Mouse (Mus musculus): ENCODE results near the gene Kcnk10.
A peak's percentile ranks its signal among the peaks of the same experiment; 100 is the strongest.

Gene Kcnk10

DNA sequence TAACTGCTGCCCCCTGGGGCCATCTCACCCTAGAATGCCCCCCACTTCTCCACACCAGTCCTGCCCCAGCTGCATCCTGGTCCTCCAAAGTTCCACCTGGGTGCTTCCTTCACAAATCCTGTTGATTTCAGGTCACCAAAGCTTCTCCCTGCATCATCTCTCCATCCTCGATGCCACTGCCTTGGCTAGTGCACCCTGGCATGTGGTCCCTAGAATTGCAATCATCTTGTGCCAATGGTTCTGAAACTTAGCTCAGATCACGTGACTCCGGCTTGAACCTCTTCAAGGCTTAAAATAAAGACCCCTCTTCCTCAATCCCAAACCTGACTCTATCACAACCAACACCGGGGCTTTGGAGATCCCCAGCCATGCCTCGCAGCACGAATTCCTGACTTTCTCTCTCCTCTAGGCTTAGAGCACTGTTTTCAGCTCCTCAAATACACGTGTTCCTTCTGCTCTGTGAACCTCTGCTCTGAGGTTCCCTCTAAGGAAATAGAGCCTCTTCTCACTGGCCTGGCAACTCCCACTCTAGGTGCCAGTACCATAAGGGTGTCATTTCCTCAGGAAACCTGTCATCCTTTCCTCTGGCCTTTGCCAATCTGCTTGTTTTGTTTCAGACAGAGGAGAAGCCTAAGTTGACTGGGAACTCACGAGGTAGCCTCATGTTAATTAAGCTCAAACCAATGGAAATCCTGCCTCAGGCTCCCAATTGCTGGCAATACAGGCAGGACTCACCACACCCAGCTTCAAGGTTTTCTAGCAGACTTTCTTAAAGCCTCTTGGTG lies 6.0 kb downstream of the Kcnk10 start:
- no peak for DNase-seq (ENCODE audit: low spot score in 2 of 2)

DNA sequence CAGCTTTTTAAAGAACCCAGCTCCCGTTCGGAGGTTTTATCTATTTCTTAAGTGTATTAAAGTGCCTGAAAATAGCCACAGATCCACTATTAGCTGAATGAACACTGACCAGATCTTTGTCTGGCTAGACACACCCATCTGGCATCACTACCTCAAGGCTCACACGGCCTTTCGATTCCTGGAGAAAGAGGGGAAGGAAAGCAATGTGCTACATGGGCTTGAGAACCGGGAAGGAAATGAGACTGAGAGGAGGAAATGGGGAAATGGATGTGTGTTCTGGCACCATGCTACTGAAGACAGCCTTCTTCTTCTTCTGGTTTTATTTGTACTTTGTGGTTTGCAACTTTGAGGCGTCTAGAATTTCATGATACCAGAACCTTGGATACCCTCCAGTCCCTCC lies 8.7 kb downstream of the Kcnk10 start:
- DNase-seq (ENCODE audit: low spot score in 2 of 2) = no peak

DNA sequence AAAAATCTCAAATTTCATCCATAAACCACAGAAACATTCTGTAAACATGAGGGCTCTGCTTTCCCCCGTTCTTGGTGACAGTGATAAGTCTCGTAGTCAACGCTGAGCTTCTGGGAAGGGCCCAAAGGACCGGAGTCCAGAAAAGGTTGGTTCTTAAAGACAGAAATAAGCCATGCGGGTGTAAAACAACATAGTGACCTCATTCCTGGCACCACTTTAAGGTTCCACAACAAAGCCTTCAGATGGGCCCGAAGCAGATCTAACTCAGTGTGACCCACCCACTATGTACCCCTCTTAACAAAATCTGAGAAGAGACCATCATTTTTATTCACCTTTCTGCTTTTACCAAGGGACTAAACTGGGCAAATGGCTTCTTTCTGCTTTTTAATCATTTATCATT lies 10.2 kb downstream of the Kcnk10 start:
- DNase-seq (ENCODE audit: low spot score in 2 of 2) = no peak

DNA sequence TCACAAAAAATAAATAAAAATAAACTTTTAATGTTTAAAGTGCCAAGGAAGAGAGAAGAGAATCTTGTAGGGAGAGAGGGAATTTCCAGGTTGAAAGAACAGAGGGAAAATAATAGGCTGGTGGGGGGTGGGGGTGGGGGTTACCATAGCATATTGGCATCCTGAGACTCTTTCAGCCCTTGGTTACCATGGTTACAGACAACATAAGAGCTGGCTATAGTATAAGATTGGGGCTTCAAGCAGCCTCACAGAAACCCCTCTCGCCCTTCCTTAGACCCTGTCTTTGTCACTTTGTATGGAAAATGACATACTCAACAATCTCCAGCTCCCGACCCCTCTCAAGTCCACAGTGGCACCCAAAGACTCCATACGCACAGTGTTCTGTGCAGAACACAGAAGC lies 13.7 kb downstream of the Kcnk10 start:
- no peak for DNase-seq (ENCODE audit: low spot score in 2 of 2)

DNA sequence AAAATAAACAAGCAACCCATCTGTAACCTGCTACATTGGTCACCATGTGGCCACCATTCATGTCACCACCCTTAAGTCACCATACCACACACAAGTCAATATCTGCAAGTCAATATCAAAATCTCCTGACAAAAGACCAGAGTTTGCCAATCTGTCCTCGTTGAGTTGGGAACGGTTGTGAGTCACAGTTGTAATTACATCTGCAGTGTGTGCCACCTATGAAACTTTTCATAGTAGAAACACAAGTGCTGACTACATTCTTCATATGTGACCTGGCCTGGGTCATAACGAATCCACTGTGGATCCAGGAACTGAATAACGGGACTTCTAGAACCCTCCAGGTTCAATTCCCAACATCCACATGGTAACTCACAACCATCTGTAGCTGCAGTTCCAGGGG lies 14.8 kb downstream of the Kcnk10 start:
- DNase-seq (ENCODE audit: low spot score in 2 of 2) = no peak

DNA sequence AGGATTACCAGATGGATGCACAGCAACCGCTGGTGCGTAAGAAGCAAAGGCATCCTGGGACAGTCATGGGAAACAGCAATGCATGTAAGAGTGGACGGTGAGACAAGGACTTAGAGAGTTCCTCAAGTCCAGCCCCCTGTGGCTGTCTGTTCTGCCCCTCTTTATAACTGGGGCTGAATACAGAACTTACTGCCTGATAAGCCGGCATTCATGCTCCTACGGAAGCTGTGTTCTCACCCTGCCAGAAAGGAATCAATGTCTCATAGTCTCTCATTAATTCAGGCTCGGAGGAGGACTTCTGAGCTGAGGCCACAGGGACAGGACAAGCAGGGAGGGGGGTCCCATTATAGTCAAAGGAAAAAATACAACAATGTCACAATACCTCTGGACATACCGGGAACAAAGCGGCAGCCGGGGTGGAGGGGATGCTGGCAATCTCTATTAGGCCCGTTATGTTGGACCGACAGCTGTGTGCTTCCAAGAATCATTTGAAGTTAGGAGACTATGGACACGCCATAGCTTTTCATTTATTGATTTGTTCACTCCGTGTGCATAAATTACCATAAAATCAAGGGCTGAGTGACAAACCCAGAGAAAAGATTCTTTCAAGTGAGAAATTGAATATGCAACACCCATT lies 15.7 kb downstream of the Kcnk10 start:
- no peak for DNase-seq (ENCODE audit: low spot score in 2 of 2)

DNA sequence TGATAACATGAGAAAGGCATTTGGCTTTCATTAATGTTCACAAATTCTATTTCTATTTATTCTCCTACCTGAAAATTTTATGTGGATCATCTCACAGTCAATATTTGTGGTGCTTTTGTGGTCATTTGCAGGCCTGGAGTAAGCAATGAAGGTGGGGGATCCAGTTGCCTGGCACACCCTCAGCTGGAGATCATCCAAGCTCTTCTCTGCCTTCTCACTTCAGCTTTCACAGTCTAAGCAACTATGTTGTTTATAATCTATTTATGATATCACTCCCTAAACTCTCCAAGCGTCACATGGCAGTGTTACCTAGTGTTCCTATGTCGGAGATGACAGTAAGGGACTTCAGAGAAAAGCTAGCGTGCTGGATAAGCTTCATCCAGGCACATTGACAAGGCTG lies 18.1 kb downstream of the Kcnk10 start:
- no peak for DNase-seq (ENCODE audit: low spot score in 2 of 2)

DNA sequence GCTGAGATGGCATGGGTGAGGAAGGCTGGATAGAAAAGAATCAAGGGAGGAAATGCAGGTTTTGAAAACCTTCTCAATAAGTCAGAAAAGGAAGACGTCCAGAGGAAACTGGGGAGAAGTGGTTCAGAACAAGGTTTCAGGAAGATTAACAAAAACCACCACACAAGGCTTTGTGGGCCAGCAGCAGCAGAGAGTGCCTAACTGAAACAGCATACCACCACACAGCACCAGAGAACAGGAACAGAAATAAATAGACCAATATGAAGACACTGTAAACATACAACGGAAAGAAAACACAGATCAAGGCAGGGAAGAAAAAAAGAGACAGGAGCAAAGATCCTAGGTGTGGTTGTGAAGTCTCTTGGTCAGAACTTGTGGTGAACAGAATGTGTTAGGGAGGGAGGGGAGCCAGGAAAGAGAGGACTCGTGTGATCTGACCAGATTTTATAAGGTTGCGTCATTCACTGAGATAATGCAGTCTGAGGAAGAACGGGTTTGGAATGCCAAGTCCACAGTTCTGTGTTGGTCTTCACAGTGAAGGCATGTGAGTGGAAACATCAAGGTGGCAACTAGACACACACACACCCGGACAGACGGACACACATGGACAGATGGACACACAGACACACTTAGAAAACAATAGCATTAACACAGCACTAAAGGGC lies 21.0 kb downstream of the Kcnk10 start:
- no peak for DNase-seq (ENCODE audit: low spot score in 2 of 2)

DNA sequence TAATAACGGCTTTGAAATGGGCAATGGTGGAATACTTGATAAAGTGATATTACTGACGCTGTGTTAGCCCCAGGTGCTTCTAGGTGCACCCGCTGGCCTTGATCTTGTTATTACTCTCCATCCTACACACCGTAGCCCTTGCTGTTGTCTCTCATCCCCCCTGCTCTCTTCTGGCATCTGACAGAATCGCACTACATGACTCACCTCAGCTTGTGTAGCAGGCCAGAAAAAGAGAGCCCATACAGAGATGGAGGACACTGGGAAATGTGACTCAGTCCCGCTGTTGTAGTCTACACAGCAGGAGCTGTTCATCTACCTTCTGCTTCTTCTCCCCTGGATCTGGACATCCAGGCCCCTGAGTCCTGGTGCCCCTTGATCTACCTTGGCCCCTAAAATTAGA lies 28.1 kb downstream of the Kcnk10 start:
- no peak for DNase-seq (ENCODE audit: low spot score in 2 of 2)

DNA sequence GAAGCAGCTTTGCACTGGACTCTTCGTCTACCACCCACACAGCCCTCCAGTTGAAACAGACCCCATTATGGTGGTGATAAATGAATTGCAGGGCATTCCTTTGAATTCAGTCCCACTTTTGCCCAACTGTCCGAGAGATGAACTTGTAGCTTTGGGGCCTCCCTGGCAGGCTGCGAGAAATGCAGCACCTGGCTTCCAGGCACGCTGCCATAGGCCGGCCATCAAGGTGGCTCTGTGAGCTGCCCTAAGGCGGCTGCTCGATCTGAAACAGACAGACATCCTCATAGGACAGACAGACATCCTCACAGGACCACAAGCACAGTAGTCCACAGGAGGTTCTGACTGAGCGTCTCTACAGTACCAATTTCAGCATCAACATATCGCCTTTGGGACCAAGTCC lies 30.0 kb downstream of the Kcnk10 start:
- no peak for DNase-seq (ENCODE audit: low spot score in 2 of 2)

DNA sequence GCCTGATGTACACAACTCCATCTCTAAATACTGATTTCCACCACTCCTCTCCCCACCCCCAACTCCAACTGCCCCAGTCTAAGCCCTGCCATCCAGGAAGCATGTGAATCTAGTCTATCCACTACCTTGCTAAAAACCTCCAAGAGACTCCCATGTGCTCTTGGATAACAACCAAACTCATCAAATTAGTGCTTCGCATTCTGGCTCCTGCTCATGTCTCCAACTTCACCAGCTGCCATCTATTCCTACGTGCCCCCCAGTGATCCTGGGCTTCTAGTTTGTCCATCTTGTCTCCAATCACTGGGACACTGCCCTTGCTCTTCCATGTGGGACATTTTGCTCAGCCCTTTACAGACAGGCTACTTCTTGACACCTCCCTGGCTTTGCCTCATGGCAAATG lies 32.2 kb downstream of the Kcnk10 start:
- no peak for DNase-seq (ENCODE audit: low spot score in 2 of 2)

DNA sequence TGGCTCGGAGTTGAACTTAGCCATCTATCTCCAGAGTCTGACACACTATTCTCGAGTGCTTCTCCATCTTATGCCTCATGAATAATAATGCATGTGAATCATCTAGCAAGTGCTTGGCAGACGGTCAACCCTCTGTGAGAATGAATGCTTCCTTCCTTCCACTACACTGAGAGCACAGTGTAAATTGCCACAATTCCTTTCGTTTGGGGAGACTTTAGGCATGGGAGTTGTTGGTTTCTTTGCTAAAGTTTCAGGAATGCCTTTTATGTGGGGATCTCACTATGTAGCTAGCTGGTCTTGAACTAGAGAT lies 32.9 kb downstream of the Kcnk10 start:
- peak in 1 of 2 experiments; percentile 60 for DNase-seq (ENCODE audit: low spot score in 2 of 2)

DNA sequence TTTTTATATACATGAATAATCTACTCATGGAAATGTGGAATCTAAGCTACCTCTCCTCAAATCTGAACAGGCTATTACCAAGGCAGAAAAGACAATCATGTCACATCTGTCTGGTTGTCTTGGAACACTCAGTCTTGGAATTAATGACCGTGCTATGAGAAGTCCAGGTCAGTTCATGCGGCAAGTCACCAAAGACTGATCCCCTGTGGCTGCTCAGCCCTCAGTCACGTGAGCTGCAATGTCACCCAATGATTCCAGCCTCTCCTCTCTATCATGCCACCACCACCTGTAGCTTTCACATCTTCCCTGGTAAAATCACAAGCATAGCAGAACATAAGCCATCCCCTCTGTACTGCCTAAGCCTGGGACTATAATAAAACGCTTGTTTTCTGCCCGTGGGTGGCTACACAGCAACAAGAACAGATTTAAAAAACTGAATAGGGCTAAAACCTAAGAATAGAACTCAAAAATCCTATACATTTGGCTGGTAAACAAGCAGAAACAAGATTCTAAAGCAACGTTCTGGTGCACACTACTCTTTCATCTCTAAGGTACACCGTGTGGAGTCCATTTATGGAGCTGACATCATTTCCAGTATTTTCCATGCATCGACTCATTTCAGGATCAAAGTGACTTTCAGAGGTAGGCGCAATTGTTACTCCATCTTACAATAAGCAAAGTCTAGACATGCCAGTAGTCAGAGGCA lies 33.4 kb downstream of the Kcnk10 start:
- no peak for DNase-seq (ENCODE audit: low spot score in 2 of 2)

DNA sequence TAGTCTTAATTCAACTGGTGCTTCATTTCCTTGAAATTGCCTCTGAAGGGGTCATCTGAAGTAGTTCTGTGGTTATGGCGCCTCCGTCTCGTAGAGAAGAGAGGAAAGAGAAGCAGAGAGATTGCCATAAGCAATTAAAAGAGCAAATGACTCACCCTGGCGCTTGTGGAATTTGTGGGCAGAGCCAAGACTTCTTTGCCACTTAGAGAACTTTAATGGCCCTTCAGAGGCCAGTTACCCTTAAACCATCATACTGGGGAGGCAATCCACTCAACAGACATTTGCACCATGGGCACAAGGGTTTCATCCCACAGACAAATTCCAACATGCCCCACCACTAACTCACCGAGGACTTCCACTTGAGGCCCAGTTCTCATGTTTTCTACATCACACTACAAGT lies 41.4 kb downstream of the Kcnk10 start:
- DNase-seq (ENCODE audit: low spot score in 2 of 2) = no peak

DNA sequence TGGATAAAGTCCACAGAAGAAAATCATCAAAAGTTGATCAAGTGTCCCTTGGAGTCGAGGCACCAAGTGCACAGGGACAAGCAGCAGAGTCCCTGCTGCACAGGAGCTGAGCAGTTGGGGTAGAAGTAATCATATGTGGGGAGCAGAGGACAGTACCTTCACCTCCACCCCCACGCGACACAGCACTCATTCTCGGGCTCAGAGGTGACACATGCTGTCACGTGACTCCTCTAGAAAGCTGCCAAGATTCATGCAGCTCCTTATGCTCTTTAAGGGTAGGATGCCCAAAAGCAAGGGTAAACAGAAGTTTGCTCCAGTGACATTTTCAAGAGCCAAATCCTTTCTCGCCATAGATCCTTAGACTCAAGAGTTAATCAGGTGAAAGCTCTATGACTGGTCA lies 42.1 kb downstream of the Kcnk10 start:
- no peak for DNase-seq (ENCODE audit: low spot score in 2 of 2)

DNA sequence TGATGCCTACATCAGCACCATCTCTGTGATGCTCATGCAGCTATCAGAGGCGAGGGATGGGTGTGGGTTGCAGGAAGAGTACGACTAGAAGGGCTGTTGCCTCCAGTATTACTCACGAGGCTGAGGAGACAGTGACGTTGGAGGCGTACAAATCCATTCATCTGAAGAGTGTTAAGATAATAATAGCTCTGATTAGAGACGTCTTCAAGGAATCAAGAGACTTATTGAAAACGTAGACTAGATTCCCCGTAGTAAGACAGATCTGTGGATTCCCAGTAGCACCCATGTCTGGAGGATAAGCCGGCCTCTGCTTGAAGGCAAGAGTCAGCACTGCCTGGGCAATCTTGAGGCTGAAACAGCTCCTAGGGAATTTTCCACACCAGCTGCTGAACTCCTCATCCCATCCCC lies 42.6 kb downstream of the Kcnk10 start:
- no peak for DNase-seq (ENCODE audit: low spot score in 2 of 2)

DNA sequence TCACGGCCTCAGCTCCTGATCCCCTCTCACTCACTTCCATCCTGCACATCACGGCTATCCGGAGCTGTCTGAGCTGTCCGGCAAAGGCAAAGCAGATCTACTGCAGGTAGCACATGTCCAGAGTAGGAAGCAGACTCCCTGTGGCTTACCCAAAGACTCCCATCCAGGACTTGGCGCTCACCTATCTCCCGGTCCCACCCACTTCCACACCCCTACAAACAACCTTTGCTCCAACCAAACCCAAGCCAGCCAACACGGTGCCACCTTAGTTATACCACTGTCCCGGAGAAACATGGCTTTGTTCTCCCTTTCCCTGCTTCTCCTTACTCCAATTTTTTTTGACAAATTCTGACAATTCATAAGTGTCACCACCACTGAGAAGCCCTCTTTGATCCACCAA lies 49.5 kb downstream of the Kcnk10 start:
- no peak for DNase-seq (ENCODE audit: low spot score in 2 of 2)

DNA sequence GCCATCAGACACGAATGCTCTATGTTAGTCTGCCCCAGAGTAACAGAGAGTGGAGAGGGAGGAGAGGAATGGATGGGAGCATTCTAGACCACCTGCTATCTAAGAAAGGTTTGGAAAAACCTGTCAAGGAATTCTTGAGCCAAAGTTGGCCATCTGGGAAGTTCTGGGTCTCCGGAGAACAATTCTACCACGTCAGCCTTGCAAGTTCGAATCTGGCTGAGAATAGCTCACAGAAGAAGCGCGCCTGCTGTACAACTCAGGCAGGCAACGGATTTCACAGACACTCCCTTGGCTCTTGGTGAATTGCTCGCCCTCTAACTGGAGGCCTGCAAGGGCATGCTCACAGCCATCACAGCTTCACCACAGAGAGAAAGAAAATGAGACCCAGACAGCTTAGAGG lies 52.7 kb downstream of the Kcnk10 start:
- no peak for DNase-seq (ENCODE audit: low spot score in 2 of 2)

DNA sequence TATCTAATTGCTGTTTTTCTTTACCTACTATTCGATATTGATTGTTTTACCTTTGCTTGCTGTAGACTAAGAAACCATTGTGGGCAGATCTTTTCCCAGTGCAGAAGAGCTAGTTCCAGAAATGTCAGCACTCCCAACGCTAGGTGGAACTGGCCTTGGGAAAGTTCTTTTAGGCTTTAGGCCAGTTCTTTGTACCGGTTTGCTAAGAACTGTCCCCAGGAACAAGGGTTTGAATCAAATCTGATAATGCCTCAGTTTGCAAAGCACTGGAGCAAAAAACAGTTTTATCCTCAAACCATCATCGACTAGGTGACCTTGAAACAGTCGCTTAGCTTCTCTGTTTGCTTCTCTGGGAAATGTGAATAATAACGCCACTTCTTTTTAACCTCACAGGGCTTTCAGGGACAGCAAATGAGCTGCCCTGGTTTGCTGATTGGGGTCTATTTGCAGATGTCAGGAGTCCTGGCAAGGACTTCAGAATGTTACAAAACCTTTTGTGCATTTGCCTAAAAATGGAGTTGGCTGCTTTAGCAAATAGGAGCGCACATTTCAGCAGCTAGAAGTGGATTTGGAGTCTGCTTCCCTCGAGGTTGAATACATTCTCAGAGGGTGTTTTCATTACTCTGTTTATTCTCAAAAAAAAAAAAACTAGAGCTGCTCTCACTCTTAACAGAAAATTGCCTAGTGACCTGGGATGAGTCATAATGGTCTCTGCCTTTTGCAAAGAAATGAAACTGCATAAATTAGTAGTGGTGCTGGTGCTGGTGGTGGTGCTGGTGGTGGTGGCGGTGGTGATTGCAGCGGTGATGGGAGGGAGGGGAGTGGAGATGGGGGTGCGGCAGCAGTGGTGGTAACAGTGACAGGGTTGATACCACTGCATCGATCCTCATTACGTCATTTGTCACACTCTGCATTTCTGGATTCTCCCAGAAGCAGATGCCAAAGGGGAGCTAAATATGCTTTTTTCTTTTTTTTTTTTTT lies 53.5 kb downstream of the Kcnk10 start:
- DNase-seq (ENCODE audit: low spot score in 2 of 2) = no peak

DNA sequence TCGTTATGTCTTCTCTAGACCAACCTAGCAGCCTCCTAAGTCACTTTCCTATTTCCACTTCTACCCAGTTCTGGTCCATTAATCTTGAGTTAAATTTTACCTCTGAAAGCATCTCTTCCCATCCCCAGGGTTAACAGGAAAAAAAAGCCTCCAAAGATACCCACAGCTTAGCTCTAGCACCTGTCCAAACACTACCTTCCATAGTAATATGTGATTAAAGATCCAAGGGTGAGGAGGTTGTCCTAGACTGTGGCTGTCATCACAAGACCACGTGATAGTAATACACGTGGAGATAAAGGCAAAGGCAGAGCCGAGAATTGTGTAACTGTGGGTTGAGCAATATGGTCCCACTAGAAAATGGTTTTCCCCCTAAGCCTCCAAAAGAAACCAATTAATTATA lies 56.8 kb downstream of the Kcnk10 start:
- no peak for DNase-seq (ENCODE audit: low spot score in 2 of 2)

DNA sequence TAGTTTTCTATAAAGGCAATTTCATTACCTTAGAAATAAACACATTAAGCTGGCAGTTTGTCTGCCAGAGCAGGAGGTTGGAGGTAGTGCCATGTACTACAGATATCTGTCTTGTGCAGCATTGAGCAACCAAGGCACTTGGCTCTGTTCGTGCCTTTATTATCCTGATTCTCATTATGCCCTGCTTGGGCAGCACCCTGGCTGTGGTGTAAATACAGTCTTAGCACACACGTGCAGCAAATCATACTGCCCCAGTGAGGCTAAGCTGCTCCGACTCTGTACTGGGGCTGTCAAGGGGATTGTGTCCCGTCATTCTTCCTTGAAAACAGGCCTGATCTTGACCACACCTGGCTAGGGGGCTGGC lies 57.6 kb downstream of the Kcnk10 start:
- DNase-seq (ENCODE audit: low spot score in 2 of 2) = no peak

Data from frontal cortex, postnatal 14 days (tissue).